Mouse (Mus musculus) stomach, postnatal 0 days (tissue): ENCODE results near the gene Abcc3.

Experiments used
- CTCF ChIP-seq: IDR thresholded peaks from 2 replicates; pipeline ENCODE4 v1.5.1; 2016; ENCODE audit warnings: antibody characterized with exemption, low read depth, mild to moderate bottlenecking, moderate library complexity
- EP300 ChIP-seq: optimal IDR thresholded peaks from 2 replicates; pipeline ENCODE3; 2016; ENCODE audit warnings: antibody characterized with exemption

DNA sequence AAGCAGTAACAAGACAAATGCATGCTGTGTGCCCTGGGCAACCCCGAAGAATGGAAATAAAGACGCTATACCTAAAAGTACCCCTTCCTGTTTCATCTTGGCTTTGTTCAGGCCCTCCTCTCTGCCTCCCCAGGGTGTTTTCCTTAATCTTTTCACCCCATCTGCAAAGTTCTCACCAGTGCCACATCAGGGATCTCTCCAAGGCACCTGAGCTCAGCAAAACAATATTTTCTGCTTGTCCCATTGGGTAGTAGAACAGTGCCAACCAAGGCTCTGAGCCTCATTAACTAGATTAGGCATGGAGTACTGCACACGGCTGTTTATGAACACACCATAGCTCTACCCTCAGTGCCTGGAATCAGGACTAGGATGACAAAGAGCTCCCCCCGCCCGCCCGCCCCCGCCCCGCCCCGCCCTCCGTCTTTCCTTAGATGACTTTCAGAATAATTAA, 65.8 kb downstream of the Abcc3 start:
- TF ChIP-seq CTCF (no peak), EP300 (no peak)
